Mouse (Mus musculus): ENCODE measurements around the gene Olfr366. TPM values are rescaled to one million over a fixed set of nuclear protein-coding genes. Genes with fewer than 3 reads are reported as not detected.

The Olfr366 gene
- polyA plus RNA-seq (2017; shearing (Covaris generic)), result not detected

GRCm38 (mm10) chr2:37211274-37211673 lies at the start of gene Olfr366:
Gene Olfr366 (plus strand): TSS chr2:37211574.

GRCm38 (mm10) chr2:37187898-37188297 lies 23.5 kb upstream of the Olfr366 start, which contains the start of gene Olfr365:
Gene Olfr365 (plus strand): TSS chr2:37188198.

Other genes with a start within 250 kb of the Olfr366 start
- not detected for gene Olfr357, start 217.7 kb upstream of the Olfr366 start, polyA plus RNA-seq (2017; shearing (Covaris generic))
- gene Olfr358, start 202.2 kb upstream of the Olfr366 start, polyA plus RNA-seq (2017; shearing (Covaris generic)), result not detected
- gene Olfr360, start 145.8 kb upstream of the Olfr366 start, polyA plus RNA-seq (2017; shearing (Covaris generic)), result not detected
- gene Olfr361, start 122.3 kb upstream of the Olfr366 start, polyA plus RNA-seq (2017; shearing (Covaris generic)), result not detected
- gene Olfr362, start 93.7 kb upstream of the Olfr366 start, polyA plus RNA-seq (2017; shearing (Covaris generic)), result not detected
- not detected for gene Olfr364-ps1, start 72.3 kb upstream of the Olfr366 start, polyA plus RNA-seq (2017; shearing (Covaris generic))
- not detected for gene Olfr365, start 23.4 kb upstream of the Olfr366 start, polyA plus RNA-seq (2017; shearing (Covaris generic))
- gene Olfr368, start 114.9 kb downstream of the Olfr366 start, polyA plus RNA-seq (2017; shearing (Covaris generic)), result not detected
- 33.0 TPM for gene Pdcl, start 147.8 kb downstream of the Olfr366 start, polyA plus RNA-seq (2017; shearing (Covaris generic))
- 45.5 TPM for gene Rc3h2, start 211.3 kb downstream of the Olfr366 start, polyA plus RNA-seq (2017; shearing (Covaris generic))
- gene Zbtb26, start 231.6 kb downstream of the Olfr366 start, polyA plus RNA-seq (2017; shearing (Covaris generic)), result 2.6 TPM
- 4.0 TPM for gene Zbtb6, start 231.6 kb downstream of the Olfr366 start, polyA plus RNA-seq (2017; shearing (Covaris generic))
- gene Rabgap1, start 231.7 kb downstream of the Olfr366 start, polyA plus RNA-seq (2017; shearing (Covaris generic)), result 49.4 TPM